Mouse (Mus musculus): Measurements from ENCODE around the gene Cxcr3. TPM values are rescaled to one million over a fixed set of nuclear protein-coding genes. Genes with fewer than 3 reads are reported as not detected.

Cxcr3 gene
- polyA plus RNA-seq, 1 experiment from 2014 or later, result 0.20 TPM

- H3K4me1 ChIP-seq (ENCODE audit: insufficient read depth, low read length), result no peaks in the 10 kb centered on the region
- H3K27ac ChIP-seq (ENCODE audit: low read length), result no peak overlapping the region
- 53% methylated on average over 6 of the region's 6 CpGs for WGBS
- ATAC-seq (ENCODE audit: low FRiP score, low TSS enrichment), result no peak
- no peak overlapping the region for H3K4me3 ChIP-seq (ENCODE audit: low read length)
- H3K36me3 ChIP-seq (ENCODE audit: insufficient read depth, low read length), result no peaks in the 10 kb centered on the region
- H3K9ac ChIP-seq (replicated peaks; ENCODE audit: low read length), result no peak overlapping the region
- no peak overlapping the region for H3K4me2 ChIP-seq (replicated peaks; ENCODE audit: low read depth, low read length)
- H3K9me3 ChIP-seq (ENCODE audit: low read length), result no peaks in the 10 kb centered on the region
- H3K27me3 ChIP-seq (ENCODE audit: insufficient read depth, low read length), result peaks cover 14% of the 10 kb centered on the region; the same call in 1 of the 2 replicates
Measured at GRCm38 (mm10) chrX:101740335-101741063, 6.4 kb upstream of the Cxcr3 start.

- Histone ChIP-seq H3K4me3 (ENCODE audit: low read length) (no peak overlapping the region), H3K4me1 (ENCODE audit: insufficient read depth, low read length) (no peaks in the 10 kb centered on the region), H3K36me3 (ENCODE audit: insufficient read depth, low read length) (no peaks in the 10 kb centered on the region), H3K4me2 (replicated peaks; ENCODE audit: low read depth, low read length) (no peak overlapping the region), H3K27me3 (ENCODE audit: insufficient read depth, low read length) (peaks cover 17% of the 10 kb centered on the region; the same call in 1 of the 2 replicates), H3K27ac (ENCODE audit: low read length) (no peak overlapping the region), H3K9ac (replicated peaks; ENCODE audit: low read length) (no peak overlapping the region), H3K9me3 (ENCODE audit: low read length) (no peaks in the 10 kb centered on the region)
- no peak for ATAC-seq (ENCODE audit: low FRiP score, low TSS enrichment)
Measured at GRCm38 (mm10) chrX:101737201-101737600, 3.1 kb upstream of the Cxcr3 start.

- H3K27ac ChIP-seq (ENCODE audit: low read length), result no peak overlapping the region
- 54% methylated on average over 5 of the region's 5 CpGs for WGBS
Measured at GRCm38 (mm10) chrX:101734981-101735380, 912 bp upstream of the Cxcr3 start.

GRCm38 (mm10) chrX:101733288-101733687 lies 781 bp downstream of the Cxcr3 start:
- WGBS, result 78% methylated on average over 2 of the region's 3 CpGs

More at GRCm38 (mm10) chrX:101734981-101735380, 912 bp upstream of the Cxcr3 start:
- Histone ChIP-seq H3K27me3 (ENCODE audit: insufficient read depth, low read length) (peaks cover 15% of the 10 kb centered on the region; the same call in 1 of the 2 replicates), H3K9ac (replicated peaks; ENCODE audit: low read length) (no peak overlapping the region), H3K4me2 (replicated peaks; ENCODE audit: low read depth, low read length) (no peak overlapping the region), H3K36me3 (ENCODE audit: insufficient read depth, low read length) (no peaks in the 10 kb centered on the region), H3K9me3 (ENCODE audit: low read length) (no peaks in the 10 kb centered on the region), H3K4me1 (ENCODE audit: insufficient read depth, low read length) (no peaks in the 10 kb centered on the region), H3K4me3 (ENCODE audit: low read length) (no peak overlapping the region)
- no peak for ATAC-seq (ENCODE audit: low FRiP score, low TSS enrichment)

GRCm38 (mm10) chrX:101732644-101733043 lies 1.4 kb downstream of the Cxcr3 start:
- H3K27ac ChIP-seq (ENCODE audit: low read length), result no peak overlapping the region
- H3K9ac ChIP-seq (replicated peaks; ENCODE audit: low read length), result no peak overlapping the region
- peaks cover 13% of the 10 kb centered on the region; the same call in 1 of the 2 replicates for H3K27me3 ChIP-seq (ENCODE audit: insufficient read depth, low read length)
- no peak overlapping the region for H3K4me2 ChIP-seq (replicated peaks; ENCODE audit: low read depth, low read length)
- H3K4me3 ChIP-seq (ENCODE audit: low read length), result no peak overlapping the region
- H3K36me3 ChIP-seq (ENCODE audit: insufficient read depth, low read length), result no peaks in the 10 kb centered on the region
- H3K4me1 ChIP-seq (ENCODE audit: insufficient read depth, low read length), result no peaks in the 10 kb centered on the region
- no peak for ATAC-seq (ENCODE audit: low FRiP score, low TSS enrichment)
- WGBS, result 72% methylated on average over 12 of the region's 12 CpGs
- no peaks in the 10 kb centered on the region for H3K9me3 ChIP-seq (ENCODE audit: low read length)

More at GRCm38 (mm10) chrX:101733288-101733687, 781 bp downstream of the Cxcr3 start:
- ATAC-seq (ENCODE audit: low FRiP score, low TSS enrichment), result no peak
- Histone ChIP-seq H3K36me3 (ENCODE audit: insufficient read depth, low read length) (no peaks in the 10 kb centered on the region), H3K4me3 (ENCODE audit: low read length) (no peak overlapping the region), H3K9me3 (ENCODE audit: low read length) (no peaks in the 10 kb centered on the region), H3K4me1 (ENCODE audit: insufficient read depth, low read length) (no peaks in the 10 kb centered on the region), H3K4me2 (replicated peaks; ENCODE audit: low read depth, low read length) (no peak overlapping the region), H3K27me3 (ENCODE audit: insufficient read depth, low read length) (peaks cover 13% of the 10 kb centered on the region; the same call in 1 of the 2 replicates), H3K9ac (replicated peaks; ENCODE audit: low read length) (no peak overlapping the region), H3K27ac (ENCODE audit: low read length) (no peak overlapping the region)

GRCm38 (mm10) chrX:101730010-101730409 lies 4.1 kb downstream of the Cxcr3 start:
- no peaks in the 10 kb centered on the region for H3K4me1 ChIP-seq (ENCODE audit: insufficient read depth, low read length)
- H3K36me3 ChIP-seq (ENCODE audit: insufficient read depth, low read length), result no peaks in the 10 kb centered on the region
- no peak overlapping the region for H3K9ac ChIP-seq (replicated peaks; ENCODE audit: low read length)
- H3K27ac ChIP-seq (ENCODE audit: low read length), result no peak overlapping the region
- peaks cover 8% of the 10 kb centered on the region; the same call in 1 of the 2 replicates for H3K27me3 ChIP-seq (ENCODE audit: insufficient read depth, low read length)
- no peak for ATAC-seq (ENCODE audit: low FRiP score, low TSS enrichment)
- no peak overlapping the region for H3K4me3 ChIP-seq (ENCODE audit: low read length)
- H3K9me3 ChIP-seq (ENCODE audit: low read length), result no peaks in the 10 kb centered on the region
- H3K4me2 ChIP-seq (replicated peaks; ENCODE audit: low read depth, low read length), result no peak overlapping the region

GRCm38 (mm10) chrX:101720401-101720800 lies 13.7 kb downstream of the Cxcr3 start:
- Histone ChIP-seq H3K9ac (replicated peaks; ENCODE audit: low read length) (no peak overlapping the region), H3K27ac (ENCODE audit: low read length) (no peak overlapping the region), H3K36me3 (ENCODE audit: insufficient read depth, low read length) (no peaks in the 10 kb centered on the region), H3K9me3 (ENCODE audit: low read length) (no peaks in the 10 kb centered on the region), H3K4me1 (ENCODE audit: insufficient read depth, low read length) (no peaks in the 10 kb centered on the region), H3K4me2 (replicated peaks; ENCODE audit: low read depth, low read length) (no peak overlapping the region), H3K4me3 (ENCODE audit: low read length) (no peak overlapping the region), H3K27me3 (ENCODE audit: insufficient read depth, low read length) (peaks cover 15% of the 10 kb centered on the region; the same call in 1 of the 2 replicates)
- no peak for ATAC-seq (ENCODE audit: low FRiP score, low TSS enrichment)
- WGBS, result 79% methylated on average over 1 of the region's 1 CpGs

GRCm38 (mm10) chrX:101705111-101705510 lies 29.0 kb downstream of the Cxcr3 start:
- 85% methylated on average over 7 of the region's 7 CpGs for WGBS
- H3K9me3 ChIP-seq (ENCODE audit: low read length), result no peaks in the 10 kb centered on the region
- no peak overlapping the region for H3K27ac ChIP-seq (ENCODE audit: low read length)
- H3K36me3 ChIP-seq (ENCODE audit: insufficient read depth, low read length), result no peaks in the 10 kb centered on the region
- no peak overlapping the region for H3K4me2 ChIP-seq (replicated peaks; ENCODE audit: low read depth, low read length)
- H3K4me3 ChIP-seq (ENCODE audit: low read length), result no peak overlapping the region
- H3K4me1 ChIP-seq (ENCODE audit: insufficient read depth, low read length), result no peaks in the 10 kb centered on the region
- H3K27me3 ChIP-seq (ENCODE audit: insufficient read depth, low read length), result no peaks in the 10 kb centered on the region
- ATAC-seq (ENCODE audit: low FRiP score, low TSS enrichment), result no peak
- no peak overlapping the region for H3K9ac ChIP-seq (replicated peaks; ENCODE audit: low read length)

GRCm38 (mm10) chrX:101698232-101698631 lies 35.8 kb downstream of the Cxcr3 start:
- no peaks in the 10 kb centered on the region for H3K36me3 ChIP-seq (ENCODE audit: insufficient read depth, low read length)
- WGBS, result 73% methylated on average over 23 of the region's 23 CpGs
- ATAC-seq (ENCODE audit: low FRiP score, low TSS enrichment), result no peak
- H3K9ac ChIP-seq (replicated peaks; ENCODE audit: low read length), result no peak overlapping the region
- no peak overlapping the region for H3K4me2 ChIP-seq (replicated peaks; ENCODE audit: low read depth, low read length)
- H3K4me1 ChIP-seq (ENCODE audit: insufficient read depth, low read length), result no peaks in the 10 kb centered on the region
- H3K9me3 ChIP-seq (ENCODE audit: low read length), result peaks cover 35% of the 10 kb centered on the region
- no peak overlapping the region for H3K27ac ChIP-seq (ENCODE audit: low read length)
- H3K27me3 ChIP-seq (ENCODE audit: insufficient read depth, low read length), result no peaks in the 10 kb centered on the region
- no peak overlapping the region for H3K4me3 ChIP-seq (ENCODE audit: low read length)

GRCm38 (mm10) chrX:101697537-101697936 lies 36.5 kb downstream of the Cxcr3 start:
- H3K4me1 ChIP-seq (ENCODE audit: insufficient read depth, low read length), result no peaks in the 10 kb centered on the region
- no peak overlapping the region for H3K4me2 ChIP-seq (replicated peaks; ENCODE audit: low read depth, low read length)
- 73% methylated on average over 31 of the region's 54 CpGs for WGBS
- H3K36me3 ChIP-seq (ENCODE audit: insufficient read depth, low read length), result no peaks in the 10 kb centered on the region
- H3K9ac ChIP-seq (replicated peaks; ENCODE audit: low read length), result no peak overlapping the region
- H3K9me3 ChIP-seq (ENCODE audit: low read length), result peaks cover 35% of the 10 kb centered on the region
- H3K27ac ChIP-seq (ENCODE audit: low read length), result no peak overlapping the region
- H3K27me3 ChIP-seq (ENCODE audit: insufficient read depth, low read length), result no peaks in the 10 kb centered on the region
- no peak for ATAC-seq (ENCODE audit: low FRiP score, low TSS enrichment)
- H3K4me3 ChIP-seq (ENCODE audit: low read length), result no peak overlapping the region
